Mouse (Mus musculus) bone marrow, adult 2 months (tissue): ENCODE results near the gene C3. TPM values are rescaled to one million over a fixed set of nuclear protein-coding genes. Genes with fewer than 3 reads are reported as not detected.
A peak's percentile ranks its signal among the peaks of the same experiment; 100 is the strongest.

Source experiments
- H3K27ac ChIP-seq: fragments of 200-500 bp; 2 replicates; pipeline ENCODE4 v1.5.1; 2012; ENCODE audit warnings: low read depth, mild to moderate bottlenecking, control low read depth, inconsistent platforms, low read length; ENCODE audit not compliant: control insufficient read depth, poor library complexity, insufficient read depth
- H3K4me1 ChIP-seq: fragments of 200-500 bp; 2 replicates; pipeline ENCODE4 v1.6.1; 2011; ENCODE audit warnings: low read length; ENCODE audit not compliant: control insufficient read depth, insufficient read depth
- H3K4me3 ChIP-seq: fragments of 200-500 bp; replicated peaks from 2 replicates; pipeline ENCODE3; 2011; ENCODE audit warnings: mild to moderate bottlenecking, low read depth, low read length, control low read depth; ENCODE audit not compliant: control insufficient read depth
- CTCF ChIP-seq: fragments of 200-500 bp; IDR thresholded peaks from 2 replicates; pipeline ENCODE4 v1.5.1; 2011; ENCODE audit warnings: low read length, control low read depth; ENCODE audit not compliant: control insufficient read depth, insufficient read depth
- POLR2A ChIP-seq: fragments of 200-500 bp; IDR thresholded peaks from 2 replicates; pipeline ENCODE4 v1.6.1; 2011; ENCODE audit warnings: low read depth, mild to moderate bottlenecking, control low read depth, low read length, borderline replicate concordance; ENCODE audit not compliant: control insufficient read depth
- WGBS: fragments of 180-500 bp; shearing (Covaris S2); methylation state at CpG from one replicate; pipeline ENCODE4 v1.1.7; 2018; 5-methylcytosine and 5-hydroxymethylcytosine counted together
- polyA plus RNA-seq: library from polyadenylated mRNA; stranded (reverse); fragments of >200 nt; gene quantifications from 2 replicates; pipeline ENCODE4 v1.2.4, GENCODE M21; 2011; ENCODE audit warnings: low replicate concordance; ENCODE audit not compliant: missing spikeins, insufficient read depth, insufficient read length

The C3 gene
- polyA plus RNA-seq, 1 experiment = 221 TPM

GRCm38 (mm10) chr17:57248201-57248699, 20.3 kb upstream of the C3 start, which contains the start of gene Gpr108:
Gene Gpr108 (minus strand): TSS chr17:57248446.
- TF ChIP-seq POLR2A (no peak), CTCF (peak; percentile 90)
- under 1% methylated on average over 12 of the region's 12 CpGs for WGBS
- H3K4me3 ChIP-seq = peak within 1 kb of the TSS; percentile 95
- H3K4me1 ChIP-seq = peaks cover 5% of the 10 kb centered on the region; the same call in 1 of the 2 replicates
- peak within 1 kb of the TSS; percentile 71 for H3K27ac ChIP-seq

GRCm38 (mm10) chr17:57247393-57248200, 19.7 kb upstream of the C3 start:
- TF ChIP-seq POLR2A (peak; percentile 81; the same call in 1 of the 2 replicates), CTCF (no peak)
- H3K4me3 ChIP-seq = peak overlapping the region; percentile 95
- H3K27ac ChIP-seq = peak overlapping the region; percentile 71
- H3K4me1 ChIP-seq = peaks cover 5% of the 10 kb centered on the region; the same call in 1 of the 2 replicates
- under 1% methylated on average over 46 of the region's 46 CpGs for WGBS

GRCm38 (mm10) chr17:57246663-57247392, 18.9 kb upstream of the C3 start:
- 3% methylated on average over 18 of the region's 18 CpGs for WGBS
- peak overlapping the region; percentile 95 for H3K4me3 ChIP-seq
- peaks cover 5% of the 10 kb centered on the region; the same call in 1 of the 2 replicates for H3K4me1 ChIP-seq
- TF ChIP-seq POLR2A (no peak), CTCF (no peak)
- H3K27ac ChIP-seq = peak overlapping the region; percentile 71

GRCm38 (mm10) chr17:57245311-57245929, 17.5 kb upstream of the C3 start:
- 85% methylated on average over 10 of the region's 10 CpGs for WGBS
- TF ChIP-seq CTCF = no peak
- TF ChIP-seq POLR2A = no peak
- Histone ChIP-seq H3K27ac (no peak overlapping the region), H3K4me1 (peaks cover 5% of the 10 kb centered on the region; the same call in 1 of the 2 replicates), H3K4me3 (no peak overlapping the region)

- TF ChIP-seq POLR2A = no peak
- TF ChIP-seq CTCF = no peak
- peaks cover 4% of the 10 kb centered on the region; the same call in 1 of the 2 replicates for H3K4me1 ChIP-seq
- WGBS = 79% methylated on average over 10 of the region's 10 CpGs
- H3K27ac ChIP-seq = no peak overlapping the region
- H3K4me3 ChIP-seq = no peak overlapping the region
These were observed 15.9 kb upstream of the C3 start for GRCm38 (mm10) chr17:57243650-57244370.

GRCm38 (mm10) chr17:57237181-57237580, 9.2 kb upstream of the C3 start:
- TF ChIP-seq POLR2A (no peak), CTCF (no peak)
- 93% methylated on average over 9 of the region's 9 CpGs for WGBS
- H3K4me1 ChIP-seq = no peaks in the 10 kb centered on the region
- H3K4me3 ChIP-seq = no peak overlapping the region
- H3K27ac ChIP-seq = no peak overlapping the region

- TF ChIP-seq CTCF (no peak), POLR2A (no peak)
- H3K4me3 ChIP-seq = no peak overlapping the region
- 85% methylated on average over 5 of the region's 5 CpGs for WGBS
- H3K27ac ChIP-seq = no peak overlapping the region
- no peaks in the 10 kb centered on the region; the same call in 1 of the 2 replicates for H3K4me1 ChIP-seq
These were observed 7.9 kb upstream of the C3 start for GRCm38 (mm10) chr17:57235803-57236202.
